In the genomic region with DNA sequence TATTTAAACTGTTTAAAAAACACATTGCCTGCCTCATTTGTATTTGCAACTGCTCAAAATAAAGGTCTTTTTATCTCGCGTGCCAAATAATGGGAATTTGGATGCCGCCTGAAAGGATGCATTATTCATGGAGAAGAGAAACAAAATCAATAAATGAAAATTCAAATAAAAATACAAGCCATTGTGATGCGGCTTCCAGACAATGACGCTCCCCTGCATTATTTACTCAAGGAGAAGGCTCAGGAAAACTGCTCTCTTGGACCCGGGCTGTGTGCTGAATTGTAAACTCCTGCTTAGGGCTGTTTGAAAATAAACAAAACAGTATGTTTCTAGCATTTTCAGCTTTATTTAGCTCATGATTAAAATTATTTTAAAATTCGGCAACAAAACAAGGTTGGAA, we compare ENCODE assay signal across 19 mouse cellular contexts. TPM values are rescaled to one million over a fixed set of nuclear protein-coding genes. Genes with fewer than 3 reads are reported as not detected.
DNase-seq lines count a peak whose midpoint lies in the region; ATAC-seq and TF ChIP-seq lines count a peak whose summit lies in the region.
"Had no signal": no experiment of that assay in that cellular context is flagged by ENCODE, and none has a peak within 500 bp of the region (broad histone marks: within the 10 kb centered on the region; RNA-seq: fewer than 3 reads in every experiment).

No protein-coding gene starts in this region.

- H3K4me1 ChIP-seq in hindbrain, postnatal 0 days (ENCODE audit: insufficient read depth, low read length), result no peaks in the 10 kb centered on the region
- H3K4me1 ChIP-seq in hindbrain, embryonic 13.5 days (replicated peaks), result peaks cover 22% of the 10 kb centered on the region
- H3K4me1 ChIP-seq in midbrain, embryonic 11.5 days (ENCODE audit: control insufficient read depth, insufficient read depth, low read length), result peaks cover 4% of the 10 kb centered on the region; the same call in 1 of the 2 replicates
- peaks cover 15% of the 10 kb centered on the region for H3K4me1 ChIP-seq in midbrain, embryonic 15.5 days
- H3K4me1 ChIP-seq in intestine, postnatal 0 days (replicated peaks; ENCODE audit: control insufficient read depth, insufficient read depth, low read length), result no peaks in the 10 kb centered on the region
- H3K4me1 ChIP-seq: embryonic facial prominence, embryonic 10.5 days; heart, embryonic 15.5 days had no signal

- no peak for TF ChIP-seq CTCF in hindbrain, postnatal 0 days (IDR thresholded peaks at IDR 0.05; ENCODE audit: low read depth)
- TF ChIP-seq CTCF in intestine, postnatal 0 days (IDR thresholded peaks at IDR 0.05; ENCODE audit: low read depth), result no peak

- no peak overlapping the region for H3K27ac ChIP-seq in hindbrain, postnatal 0 days
- no peak overlapping the region for H3K27ac ChIP-seq in hindbrain, embryonic 13.5 days
- H3K27ac ChIP-seq in midbrain, embryonic 11.5 days (ENCODE audit: low read depth, low read length), result no peak overlapping the region
- no peak overlapping the region; the same call in 1 of the 2 replicates for H3K27ac ChIP-seq in midbrain, embryonic 15.5 days
- H3K27ac ChIP-seq in intestine, postnatal 0 days (ENCODE audit: low read depth, low read length), result no peak overlapping the region
- H3K27ac ChIP-seq: embryonic facial prominence, embryonic 10.5 days; forebrain, embryonic 13.5 days; heart, adult 2 months; heart, embryonic 15.5 days had no signal

- no peaks in the 10 kb centered on the region for H3K27me3 ChIP-seq in hindbrain, postnatal 0 days (ENCODE audit: insufficient read depth, low read length)
- H3K27me3 ChIP-seq in hindbrain, embryonic 13.5 days, result no peaks in the 10 kb centered on the region
- no peaks in the 10 kb centered on the region for H3K27me3 ChIP-seq in midbrain, embryonic 11.5 days (ENCODE audit: control insufficient read depth, insufficient read depth, low read length)
- no peaks in the 10 kb centered on the region for H3K27me3 ChIP-seq in midbrain, embryonic 15.5 days (replicated peaks)
- no peaks in the 10 kb centered on the region for H3K27me3 ChIP-seq in intestine, postnatal 0 days (replicated peaks; ENCODE audit: control insufficient read depth, insufficient read depth, low read length)
- H3K27me3 ChIP-seq: heart, embryonic 15.5 days had no signal

- no peaks in the 10 kb centered on the region for H3K36me3 ChIP-seq in hindbrain, postnatal 0 days (ENCODE audit: insufficient read depth, low read length)
- no peaks in the 10 kb centered on the region for H3K36me3 ChIP-seq in hindbrain, embryonic 13.5 days
- no peaks in the 10 kb centered on the region for H3K36me3 ChIP-seq in midbrain, embryonic 11.5 days (ENCODE audit: control insufficient read depth, insufficient read depth, low read length)
- H3K36me3 ChIP-seq in midbrain, embryonic 15.5 days (replicated peaks), result no peaks in the 10 kb centered on the region
- no peaks in the 10 kb centered on the region for H3K36me3 ChIP-seq in intestine, postnatal 0 days (ENCODE audit: control insufficient read depth, insufficient read depth)
- H3K36me3 ChIP-seq: embryonic facial prominence, embryonic 10.5 days; heart, embryonic 15.5 days had no signal

- no peak for ATAC-seq in hindbrain, postnatal 0 days
- ATAC-seq in hindbrain, embryonic 13.5 days (ENCODE audit: low FRiP score), result no peak
- ATAC-seq in midbrain, embryonic 11.5 days (ENCODE audit: low FRiP score), result peak; percentile 52; the same call in 1 of the 2 replicates
- peak; percentile 76; the same call in 1 of the 2 replicates for ATAC-seq in midbrain, embryonic 15.5 days (replicated peaks)
- ATAC-seq in intestine, postnatal 0 days, result no peak

- 0 out of 2 replicates have a peak overlapping the region, but pooled peaks have one; percentile 5 for H3K4me2 ChIP-seq in hindbrain, postnatal 0 days (ENCODE audit: low read depth, low read length)
- no peak overlapping the region for H3K4me2 ChIP-seq in hindbrain, embryonic 13.5 days
- no peak overlapping the region for H3K4me2 ChIP-seq in midbrain, embryonic 11.5 days
- H3K4me2 ChIP-seq in midbrain, embryonic 15.5 days, result no peak overlapping the region
- H3K4me2 ChIP-seq in intestine, postnatal 0 days (replicated peaks; ENCODE audit: low read depth), result no peak overlapping the region
- H3K4me2 ChIP-seq: forebrain, embryonic 13.5 days; heart, embryonic 11.5 days; heart, embryonic 15.5 days had no signal

- H3K4me3 ChIP-seq in hindbrain, postnatal 0 days (ENCODE audit: low read length), result no peak overlapping the region
- no peak overlapping the region for H3K4me3 ChIP-seq in hindbrain, embryonic 13.5 days
- no peak overlapping the region for H3K4me3 ChIP-seq in midbrain, embryonic 11.5 days (ENCODE audit: low read depth, low read length)
- no peak overlapping the region for H3K4me3 ChIP-seq in midbrain, embryonic 15.5 days
- no peak overlapping the region for H3K4me3 ChIP-seq in intestine, postnatal 0 days (ENCODE audit: low read depth, low read length)
- H3K4me3 ChIP-seq: embryonic facial prominence, embryonic 10.5 days; forebrain, embryonic 13.5 days; heart, adult 2 months; heart, embryonic 15.5 days had no signal

- WGBS in hindbrain, postnatal 0 days, result 54% methylated on average over 7 of the region's 7 CpGs
- 57% methylated on average over 7 of the region's 7 CpGs for WGBS in hindbrain, embryonic 13.5 days
- WGBS in midbrain, embryonic 11.5 days, result 67% methylated on average over 7 of the region's 7 CpGs
- WGBS in midbrain, embryonic 15.5 days, result 42% methylated on average over 7 of the region's 7 CpGs
- 68% methylated on average over 7 of the region's 7 CpGs for WGBS in intestine, postnatal 0 days

- H3K9me3 ChIP-seq in hindbrain, postnatal 0 days (ENCODE audit: low read length), result no peaks in the 10 kb centered on the region
- H3K9me3 ChIP-seq in hindbrain, embryonic 13.5 days, result no peaks in the 10 kb centered on the region
- H3K9me3 ChIP-seq in midbrain, embryonic 11.5 days (ENCODE audit: control insufficient read depth, low read length), result no peaks in the 10 kb centered on the region
- H3K9me3 ChIP-seq in midbrain, embryonic 15.5 days, result no peaks in the 10 kb centered on the region
- no peaks in the 10 kb centered on the region for H3K9me3 ChIP-seq in intestine, postnatal 0 days (ENCODE audit: control insufficient read depth)
- H3K9me3 ChIP-seq: embryonic facial prominence, embryonic 10.5 days; forebrain, embryonic 13.5 days; heart, embryonic 15.5 days had no signal

- DNase-seq in hindbrain, postnatal 0 days (ENCODE audit: low spot score), result no peak
- no peak for DNase-seq in midbrain, embryonic 11.5 days (ENCODE audit: low spot score, missing footprints)
- no peak for DNase-seq in embryo, embryonic 10.5 days (ENCODE audit: low spot score)
- no peak for DNase-seq in adrenal gland, postnatal 25 days
- DNase-seq: adrenal gland, postnatal 36 days; cerebellum, adult 11-12 months; cerebellum, adult 9-10 months; cerebellum, postnatal 25 days; forebrain, postnatal 0 days; heart, adult 2 months; heart, postnatal 14 days had no signal

- H3K9ac ChIP-seq in hindbrain, postnatal 0 days (replicated peaks; ENCODE audit: low read length), result no peak overlapping the region
- H3K9ac ChIP-seq in hindbrain, embryonic 13.5 days, result no peak overlapping the region
- H3K9ac ChIP-seq in midbrain, embryonic 11.5 days (ENCODE audit: low read length), result no peak overlapping the region
- H3K9ac ChIP-seq in midbrain, embryonic 15.5 days, result no peak overlapping the region
- no peak overlapping the region for H3K9ac ChIP-seq in intestine, postnatal 0 days (ENCODE audit: low read depth, low read length)
- H3K9ac ChIP-seq: forebrain, embryonic 13.5 days; forebrain, postnatal 0 days; heart, embryonic 15.5 days had no signal

RNA-seq across cellular contexts. Expression of a gene that starts 41.1 kb away (rescaled TPM):
- total RNA-seq in hindbrain, postnatal 0 days (2014; rRNA removed), result 91.5 and 112 TPM in 2 replicates
- 69.8 and 73.3 TPM in 2 replicates for polyA plus RNA-seq in hindbrain, postnatal 0 days (2015; fragmentation: Nextera tagmentation; extraction: Ambion mirVana)
- polyA plus RNA-seq in hindbrain, embryonic 13.5 days (2015; fragmentation: Nextera tagmentation; extraction: Ambion mirVana), result 80.1 and 107 TPM in 2 replicates
- polyA plus RNA-seq in midbrain, embryonic 11.5 days (2014; fragmentation: Nextera tagmentation; extraction: Ambion mirVana), result 19.9 and 21.7 TPM in 2 replicates
- polyA plus RNA-seq in midbrain, embryonic 15.5 days (2015; fragmentation: Nextera tagmentation; extraction: Ambion mirVana), result 52.4 and 52.8 TPM in 2 replicates
- 13.5 and 16.4 TPM in 2 replicates for polyA plus RNA-seq in intestine, postnatal 0 days (2015; fragmentation: Nextera tagmentation; extraction: Ambion mirVana)
- 121 and 134 TPM in 2 replicates for total RNA-seq in adrenal gland, postnatal 25 days (2021)
- total RNA-seq: MEL had no signal

Comparison
In these comparisons a context has a peak if more than half of its experiments do, and no peak if none do; other contexts are left out.
1. ATAC-seq: peak in midbrain, embryonic 11.5 days (single experiment) and midbrain, embryonic 15.5 days (single experiment); none in hindbrain, postnatal 0 days (single experiment), hindbrain, embryonic 13.5 days (single experiment) and intestine, postnatal 0 days (single experiment).